8 mouse cellular contexts compared by ENCODE assay signal in genomic region chr6:118379451-118380167, GRCm38 (mm10). TPM values are rescaled to one million over a fixed set of nuclear protein-coding genes. Genes with fewer than 3 reads are reported as not detected.
DNase-seq lines count a peak whose midpoint lies in the region; ATAC-seq lines count a peak whose summit lies in the region.

No protein-coding gene starts in this region.

- peak overlapping the region; percentile 40 for H3K4me2 ChIP-seq in embryonic facial prominence, embryonic 15.5 days (replicated peaks)
- 0 out of 2 replicates have a peak overlapping the region, but pooled peaks have one; percentile 27 for H3K4me2 ChIP-seq in heart, embryonic 12.5 days
- H3K4me2 ChIP-seq in liver, embryonic 13.5 days: no peak overlapping the region
- H3K4me2 ChIP-seq in neural tube, embryonic 13.5 days: peak overlapping the region; percentile 28

- 28% methylated on average over 20 of the region's 20 CpGs for WGBS in embryonic facial prominence, embryonic 15.5 days
- 29% methylated on average over 20 of the region's 20 CpGs for WGBS in heart, embryonic 12.5 days
- 31% methylated on average over 20 of the region's 20 CpGs for WGBS in liver, embryonic 13.5 days (ENCODE audit: insufficient replicate concordance)
- 35% methylated on average over 20 of the region's 20 CpGs for WGBS in neural tube, embryonic 13.5 days

- H3K9ac ChIP-seq in embryonic facial prominence, embryonic 15.5 days: no peak overlapping the region
- H3K9ac ChIP-seq in heart, embryonic 12.5 days: no peak overlapping the region
- no peak overlapping the region for H3K9ac ChIP-seq in liver, embryonic 13.5 days
- H3K9ac ChIP-seq in neural tube, embryonic 13.5 days: peak overlapping the region; percentile 49; the same call in 1 of the 2 replicates

- no peak overlapping the region for H3K27ac ChIP-seq in embryonic facial prominence, embryonic 15.5 days (replicated peaks)
- no peak overlapping the region for H3K27ac ChIP-seq in heart, embryonic 12.5 days (ENCODE audit: poor library complexity, severe bottlenecking)
- no peak overlapping the region for H3K27ac ChIP-seq in liver, embryonic 13.5 days
- H3K27ac ChIP-seq in neural tube, embryonic 13.5 days (replicated peaks): no peak overlapping the region

- H3K27me3 ChIP-seq in embryonic facial prominence, embryonic 15.5 days: peaks cover 13% of the 10 kb centered on the region
- H3K27me3 ChIP-seq in heart, embryonic 12.5 days (replicated peaks): peaks cover 39% of the 10 kb centered on the region
- H3K27me3 ChIP-seq in liver, embryonic 13.5 days: peaks cover 13% of the 10 kb centered on the region
- H3K27me3 ChIP-seq in neural tube, embryonic 13.5 days: no peaks in the 10 kb centered on the region

- peak; percentile 36; the same call in 1 of the 2 replicates for ATAC-seq in embryonic facial prominence, embryonic 15.5 days (ENCODE audit: insufficient number of reproducible peaks, low FRiP score, low TSS enrichment, low read depth)
- ATAC-seq in heart, embryonic 12.5 days (ENCODE audit: insufficient number of reproducible peaks, low FRiP score): no peak
- 0 out of 2 replicates have a peak, but pooled peaks have one; percentile 12 for ATAC-seq in liver, embryonic 13.5 days (ENCODE audit: low read depth)
- ATAC-seq in neural tube, embryonic 13.5 days (ENCODE audit: low read depth): peak; percentile 90

- H3K4me1 ChIP-seq in embryonic facial prominence, embryonic 15.5 days: peaks cover 13% of the 10 kb centered on the region
- H3K4me1 ChIP-seq in heart, embryonic 12.5 days (replicated peaks): peaks cover 11% of the 10 kb centered on the region; the same call in 1 of the 2 replicates
- no peaks in the 10 kb centered on the region; the same call in 1 of the 2 replicates for H3K4me1 ChIP-seq in liver, embryonic 13.5 days (replicated peaks)
- peaks cover 9% of the 10 kb centered on the region; the same call in 1 of the 2 replicates for H3K4me1 ChIP-seq in neural tube, embryonic 13.5 days (replicated peaks)

- H3K36me3 ChIP-seq in embryonic facial prominence, embryonic 15.5 days: peaks cover 24% of the 10 kb centered on the region
- H3K36me3 ChIP-seq in heart, embryonic 12.5 days: peaks cover 27% of the 10 kb centered on the region
- H3K36me3 ChIP-seq in liver, embryonic 13.5 days: peaks cover 24% of the 10 kb centered on the region
- peaks cover 26% of the 10 kb centered on the region for H3K36me3 ChIP-seq in neural tube, embryonic 13.5 days

- DNase-seq in CD4-positive, CD25-positive, alpha-beta regulatory T cell, adult 2 months (ENCODE audit: low read depth, low spot score): peak; percentile 68
- peak; percentile 66 for DNase-seq in adrenal gland, postnatal 25 days
- peak; percentile 53 to 75 for DNase-seq in kidney, postnatal 25 days
- peak; percentile 29 for DNase-seq in liver, embryonic 13.5 days
- DNase-seq in thymus, postnatal 14 days: peak; percentile 75

- no peaks in the 10 kb centered on the region for H3K9me3 ChIP-seq in embryonic facial prominence, embryonic 15.5 days (replicated peaks)
- H3K9me3 ChIP-seq in heart, embryonic 12.5 days (replicated peaks): no peaks in the 10 kb centered on the region
- H3K9me3 ChIP-seq in liver, embryonic 13.5 days (replicated peaks): no peaks in the 10 kb centered on the region
- no peaks in the 10 kb centered on the region for H3K9me3 ChIP-seq in neural tube, embryonic 13.5 days

- no peak overlapping the region for H3K4me3 ChIP-seq in embryonic facial prominence, embryonic 15.5 days (replicated peaks)
- no peak overlapping the region for H3K4me3 ChIP-seq in heart, embryonic 12.5 days
- H3K4me3 ChIP-seq in liver, embryonic 13.5 days (replicated peaks): no peak overlapping the region
- no peak overlapping the region for H3K4me3 ChIP-seq in neural tube, embryonic 13.5 days

RNA-seq across cellular contexts. Expression of gene Bms1, which starts 39.7 kb away (rescaled TPM):
- total RNA-seq in adrenal gland, postnatal 25 days (2021): 30.3 and 30.9 TPM in 2 replicates
- polyA plus RNA-seq in embryonic facial prominence, embryonic 15.5 days (2015; fragmentation: Nextera tagmentation; extraction: Ambion mirVana): 31.1 and 32.6 TPM in 2 replicates
- 29.7 and 31.5 TPM in 2 replicates for polyA plus RNA-seq in heart, embryonic 12.5 days (2016; fragmentation: Nextera tagmentation; extraction: Ambion mirVana)
- 23.1 and 30.0 TPM in 2 replicates for polyA plus RNA-seq in liver, embryonic 13.5 days (2015; fragmentation: Nextera tagmentation; extraction: Ambion mirVana)
- polyA plus RNA-seq in neural tube, embryonic 13.5 days (2015; fragmentation: Nextera tagmentation; extraction: Ambion mirVana): 20.3 and 26.7 TPM in 2 replicates
